Mouse (Mus musculus) neural tube, embryonic 14.5 days (tissue): Measurements from ENCODE around the gene Ubqln1. TPM values are rescaled to one million over a fixed set of nuclear protein-coding genes. Genes with fewer than 3 reads are reported as not detected.

ENCODE experiments used
- ATAC-seq: fragments of 200-750 bp; cut with Nextera tagmentation; 2 replicates; pipeline ENCODE4 v1.8.0; 2017; ENCODE audit warnings: low read depth, mild to moderate bottlenecking, moderate TSS enrichment, moderate library complexity
- H3K27ac ChIP-seq: fragments of 300-500 bp; sonication (generic); 2 replicates; pipeline ENCODE4 v1.5.1; 2014; ENCODE audit warnings: low read depth, mild to moderate bottlenecking, control low read depth, low read length, moderate library complexity, mixed read lengths
- H3K27me3 ChIP-seq: fragments of 300-500 bp; sonication (generic); 2 replicates; pipeline ENCODE4 v1.6.1; 2014; ENCODE audit warnings: low read length; ENCODE audit not compliant: control insufficient read depth, insufficient read depth
- H3K36me3 ChIP-seq: fragments of 300-500 bp; sonication (generic); 2 replicates; pipeline ENCODE4 v1.6.1; 2014; ENCODE audit warnings: low read length, mixed read lengths; ENCODE audit not compliant: control insufficient read depth, insufficient read depth
- H3K4me1 ChIP-seq: fragments of 300-500 bp; sonication (generic); 2 replicates; pipeline ENCODE4 v1.6.1; 2014; ENCODE audit warnings: low read length; ENCODE audit not compliant: control insufficient read depth, insufficient read depth
- H3K4me2 ChIP-seq: fragments of 300-500 bp; sonication (generic); 2 replicates; pipeline ENCODE4 v1.6.1; 2014; ENCODE audit warnings: mild to moderate bottlenecking, low read depth, low read length, control low read depth
- H3K4me3 ChIP-seq: fragments of 300-500 bp; sonication (generic); 2 replicates; pipeline ENCODE4 v1.5.1; 2014; ENCODE audit warnings: low read depth, low read length, control low read depth, mixed read lengths
- H3K9ac ChIP-seq: fragments of 300-500 bp; sonication (generic); replicated peaks from 2 replicates; pipeline ENCODE4 v1.6.1; 2014; ENCODE audit warnings: low read depth, mild to moderate bottlenecking, control low read depth, low read length, mixed read lengths
- H3K9me3 ChIP-seq: fragments of 300-500 bp; sonication (generic); 2 replicates; pipeline ENCODE4 v1.6.1; 2016; ENCODE audit warnings: low read length; ENCODE audit not compliant: control insufficient read depth
- WGBS: fragments of 180-500 bp; shearing (Covaris S2); extraction: QIAGEN DNeasy Blood & Tissue Kit; methylation state at CpG from one replicate; pipeline ENCODE4 v1.1.7; 2014; 5-methylcytosine and 5-hydroxymethylcytosine counted together
- polyA plus RNA-seq: library from polyadenylated mRNA; unstranded; fragments of >200 nt; fragmentation: Nextera tagmentation; extraction: Ambion mirVana; gene quantifications from 2 replicates; pipeline ENCODE4 v1.2.1, GENCODE M21; 2014

Gene Ubqln1
- 108 and 144 TPM in 2 replicates for polyA plus RNA-seq

DNA sequence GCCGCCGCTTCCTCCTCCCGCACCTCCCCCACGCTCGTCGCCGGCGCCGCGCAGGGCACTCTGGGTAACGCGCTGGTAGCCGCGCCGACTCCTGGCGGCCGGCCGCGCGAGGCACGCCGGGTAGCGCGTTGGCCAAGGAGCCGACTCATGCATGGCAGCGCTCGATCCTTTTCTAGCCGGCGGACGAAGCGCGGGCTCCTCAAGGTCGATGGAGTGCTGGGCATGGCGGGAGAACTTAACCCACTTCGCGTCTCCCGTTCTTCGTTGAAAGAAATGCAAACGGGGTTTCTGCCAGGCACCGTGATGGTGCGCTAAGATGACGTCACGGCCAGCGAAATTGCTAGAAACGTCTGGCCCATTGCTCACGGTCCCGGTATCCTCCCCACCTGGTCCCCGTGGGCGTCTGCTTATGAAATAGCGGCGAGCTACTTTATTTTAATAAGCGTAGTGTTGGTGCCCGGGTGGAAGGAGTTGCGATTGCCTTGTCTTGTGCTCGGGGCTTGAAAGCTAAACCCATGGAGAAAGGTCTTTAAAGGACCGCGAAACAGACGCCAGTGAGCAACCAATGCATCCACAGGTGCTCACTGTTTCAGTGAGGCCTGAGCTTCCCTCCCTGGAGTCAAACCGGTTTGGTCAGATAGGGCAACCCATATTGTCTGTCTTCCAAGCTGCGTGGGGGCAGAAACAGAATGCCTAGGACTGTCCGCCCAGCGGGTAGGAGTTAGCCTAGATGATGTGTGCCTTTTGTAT, at the start of gene Ubqln1:
Gene Ubqln1 (minus strand): TSS at position 62 of the 750 bp plus-strand sequence.
- no peaks in the 10 kb centered on the region for H3K36me3 ChIP-seq
- H3K9ac ChIP-seq: peak within 1 kb of the TSS; percentile 95
- no peaks in the 10 kb centered on the region for H3K9me3 ChIP-seq
- peak within 1 kb of the TSS; percentile 96 for H3K27ac ChIP-seq
- peak; percentile 95 for ATAC-seq
- peaks cover 20% of the 10 kb centered on the region; the same call in 1 of the 2 replicates for H3K4me1 ChIP-seq
- WGBS: 4% methylated on average over 58 of the region's 62 CpGs
- H3K4me3 ChIP-seq: peak within 1 kb of the TSS; percentile 100
- peak within 1 kb of the TSS; percentile 61 for H3K4me2 ChIP-seq
- peaks cover 5% of the 10 kb centered on the region; the same call in 1 of the 2 replicates for H3K27me3 ChIP-seq

DNA sequence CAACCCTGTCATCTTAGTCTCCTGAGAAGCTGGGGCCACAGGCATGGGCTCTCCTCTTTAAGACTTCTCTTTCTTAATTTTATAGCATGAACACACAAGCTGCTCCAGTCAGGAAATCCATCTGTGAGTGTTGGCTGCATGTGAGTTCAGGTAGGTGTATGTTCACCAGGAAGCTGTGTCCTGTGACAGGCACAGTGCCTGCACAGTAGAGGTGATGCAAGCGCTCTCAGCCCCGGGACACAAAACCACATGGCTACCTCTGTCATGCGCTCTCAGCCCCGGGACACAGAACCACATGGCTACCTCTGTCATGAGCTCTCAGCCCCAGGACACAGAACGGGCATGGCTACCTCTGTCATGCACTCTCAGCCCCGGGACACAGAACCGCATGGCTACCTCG, 48.1 kb upstream of the Ubqln1 start:
- 88% methylated on average over 8 of the region's 8 CpGs for WGBS
- H3K4me1 ChIP-seq: no peaks in the 10 kb centered on the region
- H3K9me3 ChIP-seq: no peaks in the 10 kb centered on the region
- no peak overlapping the region for H3K9ac ChIP-seq
- H3K4me2 ChIP-seq: no peak overlapping the region
- no peaks in the 10 kb centered on the region for H3K27me3 ChIP-seq
- no peak for ATAC-seq
- H3K36me3 ChIP-seq: peaks cover 10% of the 10 kb centered on the region; the same call in 1 of the 2 replicates
- H3K4me3 ChIP-seq: no peak overlapping the region
- no peak overlapping the region for H3K27ac ChIP-seq

DNA sequence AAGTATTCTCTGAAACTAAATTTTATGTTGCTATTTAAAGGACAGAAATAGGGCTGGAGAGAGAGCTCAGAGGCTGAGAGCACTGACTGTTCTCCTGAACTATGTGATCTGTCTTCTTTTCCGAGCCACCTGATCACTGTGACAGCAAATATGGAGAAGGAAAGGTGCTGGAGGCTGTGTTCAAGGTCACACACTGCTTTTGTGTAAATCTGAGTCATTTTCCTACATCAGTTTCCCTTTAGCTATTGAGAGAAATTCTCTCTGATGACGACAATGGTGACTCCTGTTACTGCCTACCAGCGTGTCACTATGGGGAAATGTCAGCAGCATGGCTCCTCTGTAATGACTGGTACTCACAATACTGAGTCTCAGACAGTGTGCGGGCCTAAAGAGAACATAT, 46.2 kb upstream of the Ubqln1 start:
- WGBS: 81% methylated on average over 4 of the region's 4 CpGs
- H3K27ac ChIP-seq: no peak overlapping the region
- no peak overlapping the region for H3K4me2 ChIP-seq
- H3K9ac ChIP-seq: no peak overlapping the region
- no peaks in the 10 kb centered on the region for H3K27me3 ChIP-seq
- H3K4me1 ChIP-seq: no peaks in the 10 kb centered on the region
- H3K4me3 ChIP-seq: no peak overlapping the region
- no peaks in the 10 kb centered on the region for H3K9me3 ChIP-seq
- peaks cover 10% of the 10 kb centered on the region; the same call in 1 of the 2 replicates for H3K36me3 ChIP-seq
- ATAC-seq: no peak

DNA sequence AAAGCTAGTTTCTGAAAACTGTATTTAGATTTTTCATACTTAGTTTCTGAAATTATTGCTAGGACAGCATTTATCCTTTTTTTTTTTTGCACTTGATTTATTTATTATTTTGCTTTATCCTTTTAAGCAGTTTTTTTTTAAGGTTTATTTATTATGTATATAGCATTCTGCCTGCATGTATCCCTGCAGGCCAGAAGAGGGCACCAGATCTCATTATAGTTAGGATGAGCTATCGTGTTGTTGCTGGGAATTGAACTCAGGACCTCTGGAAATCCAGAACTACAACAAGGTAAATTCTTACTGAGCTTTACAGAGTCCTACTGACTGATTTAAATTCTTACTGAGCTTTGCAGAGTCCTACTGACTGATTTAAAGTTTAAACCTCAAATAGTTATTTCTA, 37.8 kb upstream of the Ubqln1 start:
- Histone ChIP-seq H3K27ac (no peak overlapping the region), H3K27me3 (no peaks in the 10 kb centered on the region), H3K4me1 (no peaks in the 10 kb centered on the region), H3K4me3 (no peak overlapping the region), H3K4me2 (no peak overlapping the region), H3K36me3 (peaks cover 3% of the 10 kb centered on the region; the same call in 1 of the 2 replicates), H3K9me3 (no peaks in the 10 kb centered on the region), H3K9ac (no peak overlapping the region)
- 94% methylated on average over 1 of the region's 1 CpGs for WGBS
- no peak for ATAC-seq

DNA sequence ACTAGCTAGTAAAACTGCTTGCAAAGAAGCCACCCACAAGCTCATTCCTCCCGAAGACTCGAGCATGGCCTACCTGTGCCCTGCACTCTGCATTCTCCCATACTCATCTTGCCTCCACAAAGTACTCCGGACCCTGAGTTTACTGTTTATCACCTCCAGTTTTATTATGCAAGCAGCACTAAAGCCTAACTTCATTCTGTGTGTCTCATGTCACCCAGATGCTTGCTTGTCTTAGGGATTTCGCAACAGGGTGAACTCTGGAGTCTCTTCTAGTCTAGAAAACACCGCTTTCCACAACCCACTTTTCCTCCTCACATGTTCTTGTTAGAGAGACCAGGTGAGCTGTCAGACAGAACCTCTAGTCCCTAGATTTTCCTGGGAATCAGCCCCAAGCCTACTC, 33.5 kb upstream of the Ubqln1 start:
- Histone ChIP-seq H3K27me3 (no peaks in the 10 kb centered on the region), H3K27ac (no peak overlapping the region), H3K9me3 (no peaks in the 10 kb centered on the region), H3K4me2 (no peak overlapping the region), H3K9ac (no peak overlapping the region), H3K4me3 (no peak overlapping the region), H3K36me3 (peaks cover 3% of the 10 kb centered on the region; the same call in 1 of the 2 replicates), H3K4me1 (no peaks in the 10 kb centered on the region)
- WGBS: 90% methylated on average over 5 of the region's 5 CpGs
- no peak for ATAC-seq

DNA sequence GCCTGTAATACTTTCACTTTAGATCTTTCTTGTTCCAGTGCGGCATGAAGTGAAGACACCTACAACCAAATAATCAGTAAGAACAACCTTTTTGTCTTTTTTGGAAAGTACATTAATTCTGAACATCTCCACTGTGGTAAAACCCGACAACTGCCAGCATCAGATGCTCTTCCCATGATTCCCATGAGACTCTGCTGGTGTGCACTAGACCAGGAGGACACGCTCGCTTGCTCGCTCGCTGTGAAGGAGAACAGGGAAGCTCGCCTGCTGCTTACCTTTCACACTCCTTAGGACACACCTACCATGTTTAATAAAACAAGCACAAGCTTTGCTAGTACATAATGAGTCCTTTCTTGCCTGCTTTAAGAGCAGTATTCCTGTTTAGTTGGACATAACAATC, 21.1 kb upstream of the Ubqln1 start:
- WGBS: 81% methylated on average over 7 of the region's 7 CpGs
- H3K36me3 ChIP-seq: no peaks in the 10 kb centered on the region; the same call in 1 of the 2 replicates
- H3K4me3 ChIP-seq: no peak overlapping the region
- H3K4me2 ChIP-seq: no peak overlapping the region
- H3K4me1 ChIP-seq: no peaks in the 10 kb centered on the region
- H3K9ac ChIP-seq: no peak overlapping the region
- no peaks in the 10 kb centered on the region for H3K9me3 ChIP-seq
- no peak for ATAC-seq
- no peak overlapping the region for H3K27ac ChIP-seq
- H3K27me3 ChIP-seq: no peaks in the 10 kb centered on the region

DNA sequence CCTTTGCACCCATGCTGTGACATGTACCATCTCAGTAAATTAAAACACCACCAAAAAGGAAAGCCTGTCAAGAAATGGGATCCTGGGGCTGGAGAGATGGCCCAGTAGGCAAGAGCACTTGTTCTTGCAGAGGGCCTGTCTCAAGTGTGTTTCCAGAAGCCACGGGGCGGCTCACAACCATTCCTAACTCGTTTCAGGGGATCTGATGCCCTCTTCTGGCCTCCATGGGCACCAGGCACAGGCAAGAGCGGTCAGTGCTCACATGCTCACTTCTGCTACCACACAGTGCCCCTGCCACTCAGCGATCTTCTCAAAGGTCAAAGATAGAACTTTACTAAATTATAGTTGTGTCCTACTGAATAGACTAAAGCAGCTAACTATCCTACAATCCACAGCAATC, 17.2 kb upstream of the Ubqln1 start:
- no peak for ATAC-seq
- WGBS: 52% methylated on average over 5 of the region's 5 CpGs
- Histone ChIP-seq H3K4me2 (no peak overlapping the region), H3K4me3 (no peak overlapping the region), H3K27ac (no peak overlapping the region), H3K4me1 (no peaks in the 10 kb centered on the region), H3K9me3 (no peaks in the 10 kb centered on the region), H3K9ac (no peak overlapping the region), H3K27me3 (no peaks in the 10 kb centered on the region), H3K36me3 (no peaks in the 10 kb centered on the region; the same call in 1 of the 2 replicates)

DNA sequence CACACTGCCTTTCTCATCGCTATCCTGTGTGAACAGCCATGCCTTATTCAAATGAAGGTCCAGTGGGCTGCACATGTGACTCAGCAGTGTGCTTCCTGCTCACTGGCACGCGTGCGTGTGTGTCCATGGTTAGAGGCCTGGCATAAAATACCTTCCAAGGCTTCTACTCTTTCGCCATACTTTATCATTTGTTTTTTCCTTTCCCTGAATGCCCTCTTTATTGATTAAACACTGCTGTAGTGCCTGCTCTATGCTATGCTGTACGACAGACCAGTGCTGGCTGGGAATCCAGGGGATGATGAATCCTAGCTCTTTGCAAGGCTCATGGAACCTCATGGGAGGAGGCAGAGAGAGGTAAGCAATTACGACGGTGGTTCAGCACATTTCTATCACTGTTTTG, 16.6 kb upstream of the Ubqln1 start:
- H3K27ac ChIP-seq: no peak overlapping the region
- no peak for ATAC-seq
- H3K4me2 ChIP-seq: no peak overlapping the region
- H3K27me3 ChIP-seq: no peaks in the 10 kb centered on the region
- H3K4me3 ChIP-seq: no peak overlapping the region
- 91% methylated on average over 8 of the region's 8 CpGs for WGBS
- H3K9me3 ChIP-seq: no peaks in the 10 kb centered on the region
- H3K36me3 ChIP-seq: no peaks in the 10 kb centered on the region; the same call in 1 of the 2 replicates
- no peak overlapping the region for H3K9ac ChIP-seq
- H3K4me1 ChIP-seq: no peaks in the 10 kb centered on the region

DNA sequence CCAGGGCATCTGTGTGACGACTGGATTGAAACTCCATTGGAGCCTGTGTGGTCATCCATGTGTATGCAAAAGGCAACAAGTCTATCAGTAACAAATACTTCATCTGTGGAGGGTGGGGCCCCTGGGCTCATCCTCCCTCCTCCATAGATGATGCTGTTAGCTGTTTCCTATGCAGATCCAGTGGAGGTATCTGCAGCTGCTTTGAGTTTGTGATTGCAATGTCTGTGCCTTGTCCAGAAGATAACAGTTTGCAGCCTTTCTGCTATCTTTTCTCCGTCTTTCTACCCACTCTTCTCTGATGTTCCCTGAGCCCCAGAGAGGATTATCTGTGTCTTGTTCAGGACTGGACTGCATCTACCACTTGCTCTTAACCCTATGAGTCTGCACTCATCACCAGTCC, 13.2 kb upstream of the Ubqln1 start:
- no peak overlapping the region for H3K4me3 ChIP-seq
- H3K27ac ChIP-seq: no peak overlapping the region
- WGBS: 86% methylated on average over 2 of the region's 2 CpGs
- no peak overlapping the region for H3K9ac ChIP-seq
- H3K4me1 ChIP-seq: no peaks in the 10 kb centered on the region
- no peak for ATAC-seq
- no peaks in the 10 kb centered on the region for H3K36me3 ChIP-seq
- H3K27me3 ChIP-seq: no peaks in the 10 kb centered on the region
- H3K4me2 ChIP-seq: no peak overlapping the region
- H3K9me3 ChIP-seq: no peaks in the 10 kb centered on the region
